Mouse (Mus musculus) lung, adult 18-20 months (tissue): ENCODE results near the gene 2310002L09Rik.
"Not testable (repeated sequence)": the region's sequence is repeated elsewhere in the genome, so short reads cannot be mapped to it uniquely, and the experiment has no call there.

Experiments
- DNase-seq, 2 experiments: peaks; one replicate each; pipeline ENCODE4 v3.0.0; 2022; ENCODE audit warnings: mixed read lengths in 2 of 2

The 2310002L09Rik gene

DNA sequence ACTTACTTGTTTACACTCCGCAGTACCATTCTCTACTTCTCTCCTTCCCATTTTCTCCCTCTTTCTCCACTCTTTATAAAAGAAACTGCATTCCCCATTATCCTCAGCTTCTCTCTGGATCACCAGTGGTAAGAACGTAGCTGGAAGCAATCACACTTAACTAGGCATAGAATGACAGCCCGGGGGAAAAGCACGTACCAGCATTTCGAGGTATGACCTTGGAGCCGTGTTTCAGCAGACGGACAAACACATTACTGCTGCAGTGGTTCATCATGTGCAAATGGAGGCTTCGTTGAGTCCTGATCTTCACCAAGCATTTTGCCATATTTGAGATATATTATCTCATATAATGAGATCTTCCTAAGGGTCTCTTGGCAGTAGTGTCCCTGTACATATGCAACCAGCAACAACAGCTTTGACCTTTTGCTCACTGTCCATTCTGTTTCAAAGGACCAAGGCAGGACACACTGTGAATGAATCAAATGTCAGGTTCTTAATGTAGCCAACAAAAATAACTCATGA is at the start of gene 2310002L09Rik:
TSS of gene 2310002L09Rik (minus strand) at position 472 of the 522 bp plus-strand sequence.
- DNase-seq: no peak

DNA sequence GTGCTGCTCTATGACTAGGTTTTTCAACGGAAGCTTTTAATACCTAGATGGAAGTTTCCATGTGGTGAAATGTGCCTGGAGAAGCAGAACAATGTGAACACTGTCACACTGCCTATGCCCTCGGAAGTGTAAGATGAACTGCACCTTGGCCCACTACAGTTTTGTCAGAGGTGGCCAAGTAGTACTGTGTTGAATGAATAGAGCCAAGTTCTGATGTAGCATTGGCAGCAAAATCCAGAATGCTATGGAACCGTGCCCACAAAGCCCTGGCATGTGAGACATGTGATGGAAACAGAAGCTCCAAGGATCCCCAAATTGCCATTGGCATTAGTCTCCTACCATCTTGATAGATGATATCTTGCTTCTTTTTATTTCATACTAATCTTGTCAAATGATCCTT is 29.8 kb upstream of the 2310002L09Rik start:
- DNase-seq: no peak

DNA sequence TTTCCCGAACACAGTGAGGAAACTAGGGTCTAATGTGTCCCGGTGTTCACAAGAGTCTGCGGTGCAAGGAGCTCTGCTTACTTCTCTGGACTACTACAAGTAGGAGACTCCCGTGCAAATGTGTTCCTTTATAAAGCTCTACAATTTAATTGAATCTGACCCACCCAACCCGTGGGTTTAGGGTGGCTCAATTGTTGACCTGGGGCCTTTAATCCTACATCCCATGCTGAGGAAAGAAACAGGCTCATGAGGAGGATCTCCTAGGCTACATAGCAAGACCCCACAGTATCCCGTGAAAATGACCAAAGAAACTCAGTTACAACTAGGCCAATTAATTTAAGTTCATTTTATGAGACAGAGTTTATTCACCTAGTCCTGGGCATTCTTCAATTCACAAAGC is 30.0 kb downstream of the 2310002L09Rik start, which contains the start of gene Gm11756:
TSS of gene Gm11756 (minus strand) at position 101 of the 400 bp plus-strand sequence.
- not testable (repeated sequence) for DNase-seq

DNA sequence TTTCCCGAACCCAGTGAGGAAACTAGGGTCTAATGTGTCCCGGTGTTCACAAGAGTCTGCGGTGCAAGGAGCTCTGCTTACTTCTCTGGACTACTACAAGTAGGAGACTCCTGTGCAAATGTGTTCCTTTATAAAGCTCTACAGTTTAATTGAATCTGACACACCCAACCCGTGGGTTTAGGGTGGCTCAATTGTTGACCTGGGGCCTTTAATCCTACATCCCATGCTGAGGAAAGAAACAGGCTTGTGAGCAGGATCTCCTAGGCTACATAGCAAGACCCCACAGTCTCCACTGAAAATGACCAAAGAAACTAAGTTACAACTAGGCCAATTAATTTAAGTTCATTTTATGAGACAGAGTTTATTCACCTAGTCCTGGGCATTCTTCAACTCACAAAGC is 44.8 kb downstream of the 2310002L09Rik start, which contains the start of gene Gm13871:
TSS of gene Gm13871 (minus strand) at position 101 of the 400 bp plus-strand sequence.
- DNase-seq: not testable (repeated sequence)

DNA sequence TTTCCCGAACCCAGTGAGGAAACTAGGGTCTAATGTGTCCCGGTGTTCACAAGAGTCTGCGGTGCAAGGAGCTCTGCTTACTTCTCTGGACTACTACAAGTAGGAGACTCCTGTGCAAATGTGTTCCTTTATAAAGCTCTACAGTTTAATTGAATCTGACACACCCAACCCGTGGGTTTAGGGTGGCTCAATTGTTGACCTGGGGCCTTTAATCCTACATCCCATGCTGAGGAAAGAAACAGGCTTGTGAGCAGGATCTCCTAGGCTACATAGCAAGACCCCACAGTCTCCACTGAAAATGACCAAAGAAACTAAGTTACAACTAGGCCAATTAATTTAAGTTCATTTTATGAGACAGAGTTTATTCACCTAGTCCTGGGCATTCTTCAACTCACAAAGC is 59.6 kb downstream of the 2310002L09Rik start, which contains the start of gene Gm11757:
TSS of gene Gm11757 (minus strand) at position 101 of the 400 bp plus-strand sequence.
- not testable (repeated sequence) for DNase-seq
